Mouse (Mus musculus): ENCODE measurements around the gene Zfp414. TPM values are rescaled to one million over a fixed set of nuclear protein-coding genes. Genes with fewer than 3 reads are reported as not detected.
"Not testable (repeated sequence)": the region's sequence is repeated elsewhere in the genome, so short reads cannot be mapped to it uniquely, and the experiment has no call there.

The Zfp414 gene
- 10 to 100 TPM; 40.6 to 45.0 TPM for total RNA-seq (2021)
- long read RNA-seq, experiment 1, transcript Zfp414-206 (5 exons, 1,544 nt): major isoform, 6 of 25 reads
- long read RNA-seq, experiment 1, transcript Zfp414-201 (6 exons, 1,197 nt): major isoform, 6 of 25 reads
- long read RNA-seq, experiment 1, partial matches to known transcripts: 8 of 25 reads
- long read RNA-seq, experiment 1, other reads (novel, unspliced or antisense): 1 of 25 reads
- long read RNA-seq, experiment 2, transcript Zfp414-201 (6 exons, 1,197 nt): major isoform, 24 of 51 reads
- long read RNA-seq, experiment 2, transcript Zfp414-203 (7 exons, 1,211 nt): minor isoform, 5 of 51 reads
- long read RNA-seq, experiment 2, partial matches to known transcripts: 11 of 51 reads
- long read RNA-seq, experiment 2, other reads (novel, unspliced or antisense): 8 of 51 reads

DNA sequence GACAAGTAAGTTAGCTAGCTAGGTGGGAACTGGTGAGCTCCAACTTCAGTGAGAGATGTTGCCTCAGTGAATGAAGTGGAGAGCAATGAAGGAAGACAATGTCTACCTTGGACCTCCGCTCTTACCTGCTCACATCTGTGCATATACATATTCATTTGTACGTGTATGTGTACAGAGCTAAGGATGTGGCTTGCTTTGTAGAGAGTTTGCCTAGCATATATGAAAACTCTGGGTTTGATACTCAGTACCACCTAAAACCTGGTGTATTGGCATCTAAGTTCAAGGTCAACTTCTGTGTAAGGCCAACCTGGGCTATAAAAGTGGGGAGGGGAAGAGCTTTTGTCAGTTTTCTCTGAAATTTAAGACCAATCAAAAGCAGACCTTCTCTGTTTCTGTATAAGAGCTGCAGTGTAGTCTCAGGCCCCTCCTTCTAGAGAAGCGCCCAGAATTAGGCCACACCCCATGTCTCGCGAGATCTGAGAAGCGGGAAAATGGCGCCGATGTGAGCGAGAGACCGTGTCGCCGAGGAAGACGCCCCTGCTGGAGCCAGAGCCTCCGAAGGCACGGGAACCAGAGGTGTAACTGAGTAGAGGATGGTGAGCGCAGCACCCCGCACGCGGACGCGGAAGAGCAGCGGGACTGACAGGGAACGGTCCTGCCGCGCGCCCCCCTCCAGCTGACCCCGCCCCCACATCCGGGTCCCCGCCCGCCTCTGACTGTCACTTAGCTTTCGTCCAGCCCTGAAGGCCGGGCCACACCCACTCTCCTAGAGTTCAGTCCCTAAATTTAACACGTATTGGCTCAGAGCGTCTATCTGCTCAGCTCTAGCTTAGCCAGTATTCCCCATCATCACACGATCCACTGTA lies at the start of gene Zfp414:
Gene Zfp414 (plus strand): TSS at position 470 of the 866 bp plus-strand sequence.
- DNase-seq (ENCODE audit: low spot score in 2 of 2): peak; percentile 92 to 93

DNA sequence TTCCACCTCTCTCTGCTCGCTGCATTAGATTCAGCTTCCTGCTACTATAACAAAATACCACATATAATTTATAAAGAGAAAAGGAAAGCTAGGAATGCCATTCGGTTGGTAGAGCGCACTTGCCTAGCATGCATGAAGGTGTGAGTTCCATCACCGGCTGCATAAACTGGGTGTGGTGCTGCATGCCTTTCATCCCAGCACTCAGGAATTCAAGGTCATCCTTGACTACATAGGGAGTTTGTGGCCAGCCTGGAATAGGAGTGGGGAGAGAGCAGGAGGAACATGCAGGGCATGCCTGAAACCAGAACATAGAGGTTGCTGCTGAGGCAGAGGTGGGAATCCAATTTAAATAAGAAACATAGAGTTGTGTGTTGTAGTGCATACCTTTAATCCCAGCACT lies 44.8 kb upstream of the Zfp414 start:
- no peak for DNase-seq (ENCODE audit: low spot score in 2 of 2)

DNA sequence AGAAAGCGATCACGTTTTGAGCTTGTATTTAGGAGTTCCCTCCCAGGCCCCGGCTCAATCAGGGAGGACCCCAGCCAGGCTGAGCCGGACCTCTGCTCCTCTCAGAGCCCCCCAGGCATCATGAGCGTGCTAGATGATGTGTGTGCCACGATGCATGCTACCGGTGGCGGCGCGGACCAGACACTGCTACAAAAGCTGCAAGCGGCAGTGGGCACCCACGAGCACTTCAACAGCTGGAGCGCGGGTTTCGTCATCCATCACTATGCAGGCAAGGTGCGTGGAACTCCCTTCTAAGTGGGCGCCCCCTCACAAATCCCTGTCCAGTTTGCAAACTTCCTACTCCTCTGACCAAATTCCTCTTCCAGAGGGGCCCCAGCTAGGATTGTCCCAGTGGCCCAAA lies 42.9 kb upstream of the Zfp414 start:
- DNase-seq (ENCODE audit: low spot score in 2 of 2): no peak

DNA sequence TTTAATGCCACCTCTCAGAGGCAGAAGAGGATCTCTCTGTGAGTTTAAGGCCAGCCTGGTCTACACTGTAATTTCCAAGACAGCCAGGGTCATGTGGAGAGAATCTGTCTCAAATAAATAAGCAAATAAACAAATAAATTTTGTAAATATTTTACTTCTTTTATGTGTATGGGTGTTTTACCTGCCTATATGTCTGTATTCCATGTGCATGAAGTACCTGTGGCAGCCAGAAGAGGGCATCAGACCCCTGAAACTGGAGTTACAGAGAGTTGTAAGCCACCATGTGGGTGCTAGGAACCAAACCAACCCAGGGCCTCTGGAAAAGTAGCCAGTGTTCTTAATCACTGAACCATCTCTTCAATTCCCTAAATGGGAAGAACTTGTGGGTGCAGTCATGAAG lies 31.6 kb upstream of the Zfp414 start:
- DNase-seq (ENCODE audit: low spot score in 2 of 2): no peak

DNA sequence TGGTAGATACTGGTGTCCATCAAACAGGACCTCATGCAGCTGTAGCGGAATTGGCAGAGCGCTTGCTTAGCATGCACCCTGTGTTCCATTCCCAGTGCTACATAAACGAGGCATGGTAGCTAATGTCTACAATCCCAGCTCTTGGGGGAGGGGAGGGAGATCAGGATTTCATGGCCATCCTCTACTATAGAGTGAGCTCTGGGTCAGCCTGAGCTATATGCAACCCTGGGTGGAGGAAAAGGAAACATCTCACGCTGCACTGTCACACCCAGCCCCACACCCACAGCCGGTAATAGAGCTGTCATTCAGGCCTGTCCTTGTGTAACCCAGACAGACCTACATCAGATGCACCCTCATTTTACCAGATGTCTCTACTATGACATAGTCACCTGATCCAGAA lies 30.4 kb upstream of the Zfp414 start:
- DNase-seq (ENCODE audit: low spot score in 2 of 2): no peak

DNA sequence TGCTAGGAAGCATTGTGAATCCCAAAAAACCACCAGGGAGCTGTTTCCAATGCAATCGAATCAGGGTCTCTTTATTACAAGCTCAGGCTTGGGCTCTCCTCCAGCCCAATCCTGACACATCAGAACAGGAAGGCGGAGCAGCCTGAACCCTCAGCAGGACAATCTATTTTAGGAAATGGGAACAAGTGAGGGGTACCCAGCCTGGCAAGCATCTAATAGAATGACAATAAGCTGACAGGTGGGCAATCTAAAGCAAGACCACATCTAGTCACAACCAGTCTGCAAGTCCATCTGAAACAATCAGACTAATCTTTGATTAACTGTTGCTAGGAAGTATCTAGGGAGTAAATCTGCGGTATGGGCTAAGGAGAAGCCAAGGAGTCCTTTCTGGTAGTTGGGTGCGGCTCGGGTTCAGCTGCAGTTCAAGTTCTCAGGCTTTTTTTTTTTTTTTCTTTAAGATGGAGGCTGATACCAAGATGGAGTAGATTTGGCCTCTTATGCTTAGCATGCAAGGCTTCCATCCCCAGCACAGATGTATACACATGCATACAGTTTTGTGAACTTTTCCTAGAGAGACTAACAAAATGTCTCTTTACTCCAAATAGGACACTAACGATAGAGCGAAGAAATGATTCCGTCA lies 28.9 kb upstream of the Zfp414 start:
- no peak for DNase-seq (ENCODE audit: low spot score in 2 of 2)

DNA sequence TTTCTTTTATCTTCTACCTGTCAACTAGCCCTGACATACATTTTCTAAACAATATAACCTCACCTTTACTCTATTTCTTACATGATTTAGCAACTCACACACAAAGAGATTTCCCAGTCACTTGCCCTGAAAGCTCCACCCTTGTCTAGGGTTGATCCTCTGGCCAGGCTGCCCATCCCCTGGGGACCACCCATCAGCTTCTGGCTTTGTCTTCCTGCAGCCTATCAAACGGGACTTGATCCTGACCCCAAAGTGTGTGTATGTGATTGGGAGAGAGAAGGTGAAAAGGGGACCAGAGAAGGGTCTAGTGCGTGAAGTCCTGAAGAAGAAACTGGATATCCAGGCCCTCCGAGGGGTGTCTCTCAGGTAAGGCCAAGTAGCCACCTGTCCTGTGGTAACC lies 28.1 kb upstream of the Zfp414 start:
- DNase-seq (ENCODE audit: low spot score in 2 of 2): no peak

DNA sequence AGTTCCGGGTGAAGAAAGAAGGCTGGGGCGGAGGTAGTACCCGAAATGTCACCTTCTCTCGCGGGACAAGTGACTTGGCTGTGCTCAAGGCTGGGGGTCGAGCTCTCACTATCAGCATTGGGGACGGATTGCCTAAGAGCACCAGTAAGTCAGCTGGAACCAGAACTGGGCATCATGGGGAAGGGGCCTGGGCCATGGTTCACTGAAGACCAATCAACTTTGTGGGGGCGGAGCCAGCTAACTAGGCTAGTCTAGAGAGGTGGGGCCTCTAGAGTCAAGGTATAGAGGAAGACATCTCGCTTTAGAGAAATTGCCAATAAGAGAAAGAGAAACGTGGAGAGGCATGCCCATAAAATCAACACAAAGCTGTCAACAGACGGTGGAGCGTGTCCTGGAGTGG lies 26.9 kb upstream of the Zfp414 start:
- DNase-seq (ENCODE audit: low spot score in 2 of 2): no peak

DNA sequence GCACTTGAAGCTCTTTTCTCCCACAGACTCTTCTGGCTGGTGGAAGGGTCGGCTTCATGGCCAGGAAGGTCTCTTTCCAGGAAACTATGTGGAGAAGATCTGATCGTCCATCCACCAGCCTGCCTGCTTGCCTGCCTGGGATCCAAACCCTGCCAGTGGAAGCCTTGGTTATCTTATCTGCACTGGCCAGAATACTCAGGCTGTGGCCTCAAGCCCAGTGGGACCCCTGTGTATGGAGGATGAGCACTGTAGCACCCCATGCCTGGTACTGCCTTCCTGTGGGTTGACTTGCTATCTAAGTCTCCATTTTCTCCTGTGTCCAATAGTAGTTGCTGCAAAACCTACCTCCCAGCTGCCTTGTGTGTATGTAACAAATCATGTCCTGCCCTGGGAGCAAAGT lies 21.6 kb upstream of the Zfp414 start:
- DNase-seq (ENCODE audit: low spot score in 2 of 2): no peak

DNA sequence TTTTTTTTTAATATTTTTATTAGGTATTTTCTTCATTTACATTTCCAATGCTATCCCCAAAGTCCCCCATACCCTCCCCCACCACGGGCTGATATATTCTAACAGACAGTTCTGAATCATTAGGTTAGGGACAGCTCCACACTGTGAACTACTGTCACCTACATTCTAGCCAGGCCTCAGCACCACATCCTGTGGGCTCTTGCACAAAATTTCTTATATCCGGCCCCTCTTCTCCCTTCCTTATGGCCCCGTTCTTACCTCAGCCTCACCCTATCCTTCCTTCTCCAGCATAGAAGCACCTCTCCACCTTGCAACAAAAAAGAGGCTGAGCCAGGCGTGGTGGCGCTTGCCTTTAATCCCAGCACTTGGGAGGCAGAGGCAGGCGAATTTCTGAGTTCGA lies 18.3 kb upstream of the Zfp414 start:
- no peak for DNase-seq (ENCODE audit: low spot score in 2 of 2)

DNA sequence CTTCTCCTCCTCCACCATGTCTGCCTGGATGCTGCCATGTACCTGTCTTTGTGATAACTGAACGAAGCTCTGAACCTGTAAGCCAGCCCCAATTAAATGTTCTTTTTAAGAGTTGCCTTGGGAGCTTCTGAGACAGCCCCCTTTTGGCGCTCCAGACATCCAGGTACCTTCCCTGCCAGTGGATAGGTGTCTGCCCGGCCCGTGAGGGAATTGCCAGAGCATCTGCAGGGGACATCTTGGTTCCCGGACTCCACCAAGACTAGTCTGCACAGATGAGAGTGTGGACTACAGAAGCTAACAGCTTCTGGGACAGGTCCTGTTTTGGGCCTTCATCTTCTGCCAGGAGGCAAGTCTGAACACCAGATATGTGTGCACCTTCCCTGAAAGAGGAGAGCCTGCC lies 15.2 kb upstream of the Zfp414 start:
- DNase-seq (ENCODE audit: low spot score in 2 of 2): not testable (repeated sequence)

DNA sequence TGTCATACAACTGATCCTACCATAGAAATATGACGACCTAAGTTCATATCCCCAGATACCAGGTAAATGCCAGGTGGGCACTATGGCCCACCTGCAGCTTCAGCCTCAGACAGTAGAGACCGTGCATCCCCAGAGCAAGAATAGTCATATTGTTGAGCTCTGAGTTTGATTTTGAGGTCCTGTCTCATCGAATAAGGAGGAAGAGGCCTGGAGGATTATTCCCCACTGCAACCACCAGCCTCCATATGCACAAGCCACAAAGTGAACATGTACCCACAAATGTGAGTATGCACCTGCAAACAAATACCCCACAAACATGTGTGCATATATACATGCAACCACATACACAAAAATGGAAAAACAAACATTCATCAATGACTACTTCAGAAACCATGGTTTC lies 1.6 kb upstream of the Zfp414 start:
- DNase-seq (ENCODE audit: low spot score in 2 of 2): no peak

DNA sequence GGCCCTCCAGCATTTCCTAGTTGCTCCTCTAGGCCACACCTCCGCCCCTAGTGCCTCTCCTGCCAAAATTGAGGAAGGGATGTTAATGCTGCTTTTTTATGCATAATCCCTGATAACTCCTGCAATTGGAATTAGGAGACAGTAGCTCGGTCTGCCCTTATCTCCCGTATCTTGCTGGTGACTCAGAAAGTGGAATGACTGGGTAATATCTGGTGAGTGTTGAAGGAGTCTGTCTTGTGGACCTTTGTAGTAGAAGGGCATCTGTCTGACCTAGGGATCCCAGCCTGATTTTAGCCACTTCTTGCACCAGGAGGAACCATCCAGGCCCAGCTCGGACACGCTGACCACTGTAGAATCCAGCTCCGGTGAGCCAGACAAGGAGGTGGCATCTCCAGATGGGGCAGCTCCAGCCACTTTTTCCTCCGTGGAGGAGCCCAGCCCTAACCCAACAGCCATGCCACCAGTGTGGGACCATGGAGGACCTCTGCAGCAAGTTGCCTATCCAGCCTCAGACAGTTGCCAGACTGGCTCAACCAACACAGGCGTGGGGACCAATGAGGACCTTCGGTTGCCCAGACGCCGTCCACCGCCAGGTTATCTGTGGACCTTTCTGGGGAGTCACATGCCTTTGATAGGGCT lies 716 bp downstream of the Zfp414 start:
- no peak for DNase-seq (ENCODE audit: low spot score in 2 of 2)

DNA sequence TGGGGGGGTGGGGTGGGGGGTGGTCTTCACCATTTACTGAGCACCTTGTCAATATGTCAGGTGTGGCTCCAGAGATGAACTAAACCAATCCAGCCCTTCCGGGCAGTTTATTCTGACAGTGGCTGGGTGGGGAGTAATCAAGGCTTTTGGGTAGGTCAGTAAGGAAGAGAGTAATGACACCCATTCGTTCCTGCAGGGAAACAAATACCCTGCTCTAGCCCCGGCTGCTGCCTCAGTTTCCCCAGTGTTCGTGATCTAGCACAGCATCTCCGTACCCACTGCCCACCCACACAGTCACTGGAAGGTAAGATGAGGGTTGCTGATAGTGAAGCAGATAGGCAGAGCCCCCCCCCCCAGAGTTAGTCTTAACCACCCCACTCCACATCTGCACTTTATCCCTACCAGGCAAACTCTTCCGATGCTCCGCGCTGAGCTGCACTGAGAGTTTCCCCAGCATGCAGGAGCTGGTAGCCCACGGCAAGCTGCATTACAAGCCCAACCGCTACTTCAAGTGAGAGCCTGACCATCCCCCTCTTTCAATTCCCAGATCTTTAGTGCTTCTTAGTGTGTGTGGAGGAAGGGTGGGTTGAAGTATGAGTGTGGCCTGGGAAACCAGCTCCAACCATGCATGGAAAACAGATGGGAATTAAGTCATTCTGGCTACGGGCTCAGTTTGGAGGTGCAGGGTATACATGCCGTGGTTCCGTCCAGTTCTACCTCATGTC lies 1.4 kb downstream of the Zfp414 start:
- no peak for DNase-seq (ENCODE audit: low spot score in 2 of 2)

DNA sequence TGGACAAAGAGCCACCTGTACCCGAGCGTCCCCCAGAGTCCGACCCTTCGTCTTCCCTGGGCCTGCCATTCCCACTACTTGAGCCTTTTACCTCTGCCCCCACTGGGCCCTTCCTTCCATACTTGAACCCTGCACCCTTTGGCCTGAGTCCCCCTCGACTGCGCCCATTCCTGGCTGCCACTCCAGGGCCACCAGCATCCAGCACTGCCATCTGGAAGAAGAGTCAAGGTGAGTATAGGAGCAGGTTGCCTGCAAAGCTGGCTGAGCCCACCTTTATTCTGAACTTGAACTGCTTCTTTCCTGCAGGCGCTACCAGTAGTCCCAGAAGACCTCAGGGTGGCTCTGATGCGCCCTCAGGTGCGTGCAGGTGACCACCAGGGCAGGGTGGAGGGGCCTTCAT lies 2.3 kb downstream of the Zfp414 start:
- DNase-seq (ENCODE audit: low spot score in 2 of 2): no peak

DNA sequence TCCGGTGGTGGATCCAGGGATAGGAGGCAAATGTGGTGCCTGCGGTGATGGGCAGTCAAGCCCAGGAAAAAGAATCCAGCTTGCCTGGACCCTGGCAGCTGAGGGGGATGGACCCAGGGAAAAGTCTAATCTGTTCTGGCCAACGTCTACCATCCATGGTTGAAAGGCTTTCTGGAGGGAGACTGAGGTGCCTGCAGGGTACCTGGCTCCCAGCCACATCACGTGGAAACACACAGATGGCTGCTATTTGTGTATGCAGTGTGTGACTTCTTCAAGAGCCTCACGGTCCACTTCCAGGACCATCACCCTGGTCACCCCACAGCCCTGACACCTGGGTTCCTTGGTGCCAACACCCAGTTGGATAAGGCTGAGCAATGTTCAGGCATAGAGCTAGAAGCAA lies 2.9 kb downstream of the Zfp414 start:
- DNase-seq (ENCODE audit: low spot score in 2 of 2): no peak

DNA sequence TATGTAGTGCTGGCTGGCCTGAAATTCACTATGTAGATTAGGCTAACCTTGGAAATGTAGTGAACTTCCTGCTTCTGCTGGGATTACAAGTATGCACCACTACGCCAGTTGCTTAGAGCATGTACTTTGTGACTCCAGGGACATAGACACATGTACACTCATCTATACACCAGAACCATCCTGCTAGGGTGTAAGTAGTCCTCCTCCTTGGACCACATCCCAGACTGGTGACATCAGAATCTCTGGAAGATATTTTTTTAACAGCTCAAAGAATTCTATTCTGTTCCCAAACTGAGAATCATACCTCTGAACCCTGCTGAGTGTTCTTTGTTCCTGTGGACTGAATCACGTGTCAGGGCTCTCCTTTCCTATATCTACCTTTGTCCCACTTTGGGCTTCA lies 8.1 kb downstream of the Zfp414 start:
- DNase-seq (ENCODE audit: low spot score in 2 of 2): peak in 1 of 2 experiments; percentile 50

DNA sequence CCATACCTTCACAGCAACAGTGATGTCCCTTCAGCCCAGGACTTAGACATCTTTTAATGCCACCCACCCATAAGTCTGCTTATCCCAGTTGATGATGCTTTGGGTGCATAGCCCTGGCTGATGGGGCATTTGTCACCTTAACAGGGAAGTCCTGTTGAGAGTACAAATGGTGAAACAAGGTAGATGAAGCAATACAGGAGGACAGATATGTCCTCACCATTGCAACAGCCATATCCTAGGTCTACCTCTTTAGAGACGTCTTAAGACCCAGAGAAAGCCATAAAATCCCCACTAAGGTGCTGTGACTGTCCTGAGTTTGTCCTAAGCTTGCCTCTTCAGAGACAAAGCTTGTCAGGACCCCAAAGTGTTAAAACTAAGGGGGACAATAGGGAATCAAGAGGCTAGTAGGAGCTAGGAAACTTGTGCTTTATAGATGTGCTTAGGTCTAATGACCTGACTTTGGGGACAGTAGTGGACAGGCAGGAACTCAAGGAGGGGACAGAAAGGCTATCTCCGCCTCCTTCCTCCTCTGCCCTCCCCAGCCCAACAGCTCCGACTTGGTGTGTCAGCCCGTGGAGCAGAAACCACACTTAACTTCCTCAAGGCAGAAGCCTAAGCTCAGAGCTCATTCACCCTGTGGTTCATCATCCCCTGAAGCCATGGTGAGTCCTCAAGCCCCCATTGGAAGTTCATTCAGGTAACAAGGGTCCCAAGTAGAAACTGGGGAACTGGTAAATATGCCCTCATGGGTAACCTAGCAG lies 8.8 kb downstream of the Zfp414 start, which contains the start of gene Pram1:
Gene Pram1 (plus strand): TSS at position 541 of the 761 bp plus-strand sequence.
- DNase-seq (ENCODE audit: low spot score in 2 of 2): no peak

DNA sequence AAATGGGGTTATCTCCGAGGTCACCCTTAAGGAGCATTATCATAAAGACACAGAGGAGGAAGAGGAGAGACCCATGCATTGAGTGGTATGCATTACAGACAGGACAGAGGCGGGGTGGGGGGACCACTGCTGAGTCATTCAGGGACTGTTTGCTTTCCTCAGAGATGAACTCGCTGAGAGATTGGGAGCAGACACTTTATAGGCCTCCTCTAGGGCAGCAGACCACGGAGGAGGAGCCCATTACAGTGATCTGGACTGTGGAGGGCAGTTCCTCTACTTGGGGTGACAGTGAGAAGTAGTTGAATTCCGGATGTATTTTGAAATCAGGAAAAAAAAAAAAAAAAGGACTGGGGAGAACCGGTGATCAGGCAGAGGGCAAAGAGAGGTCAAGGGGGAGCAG lies 10.9 kb downstream of the Zfp414 start:
- DNase-seq (ENCODE audit: low spot score in 2 of 2): no peak

DNA sequence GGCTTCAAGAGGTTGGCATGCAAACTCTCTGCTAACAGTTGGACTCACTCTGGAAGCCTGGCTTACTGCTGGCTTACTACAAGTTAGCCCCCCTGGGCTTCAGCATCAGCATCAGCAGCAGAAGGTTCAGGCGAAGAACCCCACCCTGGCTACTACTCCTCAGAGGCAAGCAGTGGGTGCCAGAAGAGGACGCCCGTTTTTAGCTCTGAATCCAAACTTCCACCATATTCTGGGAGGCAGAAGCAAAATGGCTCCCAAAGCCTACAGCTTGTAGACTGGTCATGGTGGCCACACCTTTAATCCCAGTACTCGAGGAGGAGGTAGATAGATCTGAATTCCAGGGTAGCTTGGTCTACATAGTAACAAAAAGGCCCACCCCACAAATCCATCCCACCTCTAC lies 15.2 kb downstream of the Zfp414 start:
- DNase-seq (ENCODE audit: low spot score in 2 of 2): no peak

All from layer of hippocampus, postnatal 14 days (tissue).